Mouse (Mus musculus) forebrain, embryonic 10.5 days (tissue): ENCODE results near the gene Tcte1. TPM values are rescaled to one million over a fixed set of nuclear protein-coding genes. Genes with fewer than 3 reads are reported as not detected.
A peak's percentile ranks its signal among the peaks of the same experiment; 100 is the strongest.

Experiments used
- DNase-seq: peaks from one replicate; pipeline ENCODE4 v3.0.0-alpha.2; 2017; ENCODE audit warnings: low spot score; ENCODE audit errors: extremely low spot score
- H3K27ac ChIP-seq: fragments of 300-500 bp; sonication (generic); 2 replicates; pipeline ENCODE4 v1.5.1; 2016; ENCODE audit warnings: mild to moderate bottlenecking
- H3K27me3 ChIP-seq: fragments of 300-500 bp; sonication (generic); 2 replicates; pipeline ENCODE4 v1.6.1; 2016; ENCODE audit warnings: mild to moderate bottlenecking; ENCODE audit not compliant: poor library complexity, severe bottlenecking
- H3K36me3 ChIP-seq: fragments of 300-500 bp; sonication (generic); replicated peaks from 2 replicates; pipeline ENCODE4 v1.6.1; 2016; ENCODE audit warnings: mild to moderate bottlenecking, moderate library complexity
- H3K4me1 ChIP-seq: fragments of 300-500 bp; sonication (generic); 2 replicates; pipeline ENCODE4 v1.6.1; 2016
- H3K4me3 ChIP-seq: fragments of 300-500 bp; sonication (generic); 2 replicates; pipeline ENCODE4 v1.5.1; 2016; ENCODE audit warnings: mild to moderate bottlenecking, moderate library complexity
- H3K9me3 ChIP-seq: fragments of 300-500 bp; sonication (generic); 2 replicates; pipeline ENCODE4 v1.6.1; 2016; ENCODE audit warnings: mild to moderate bottlenecking, moderate library complexity
- WGBS: fragments of 180-500 bp; shearing (Covaris S2); methylation state at CpG from one replicate; pipeline ENCODE4 v1.1.7; 2016; 5-methylcytosine and 5-hydroxymethylcytosine counted together
- polyA plus RNA-seq: library from polyadenylated mRNA; unstranded; fragments of >200 nt; fragmentation: Nextera tagmentation; extraction: Ambion mirVana; gene quantifications from 2 replicates; pipeline ENCODE4 v1.2.1, GENCODE M21; 2016

Tcte1 gene
- polyA plus RNA-seq, 1 experiment from 2014 or later = 1.3 TPM

GRCm38 (mm10) chr17:45544001-45544872 lies 21.0 kb downstream of the Tcte1 start:
- peaks cover 21% of the 10 kb centered on the region for H3K36me3 ChIP-seq
- H3K4me3 ChIP-seq = peak overlapping the region; percentile 44
- 4% methylated on average over 24 of the region's 24 CpGs for WGBS
- no peak overlapping the region for H3K27ac ChIP-seq
- no peaks in the 10 kb centered on the region; the same call in 1 of the 2 replicates for H3K9me3 ChIP-seq
- H3K4me1 ChIP-seq = peaks cover 48% of the 10 kb centered on the region
- DNase-seq = no peak
- H3K27me3 ChIP-seq = peaks cover 98% of the 10 kb centered on the region

- no peak for DNase-seq
- Histone ChIP-seq H3K9me3 (no peaks in the 10 kb centered on the region; the same call in 1 of the 2 replicates), H3K27me3 (peaks cover 92% of the 10 kb centered on the region), H3K36me3 (peaks cover 21% of the 10 kb centered on the region), H3K4me1 (peaks cover 54% of the 10 kb centered on the region), H3K4me3 (peak overlapping the region; percentile 44), H3K27ac (no peak overlapping the region)
- 1% methylated on average over 46 of the region's 46 CpGs for WGBS
Observed at GRCm38 (mm10) chr17:45544873-45545277, 21.6 kb downstream of the Tcte1 start.

- H3K36me3 ChIP-seq = peaks cover 21% of the 10 kb centered on the region
- peaks cover 59% of the 10 kb centered on the region for H3K4me1 ChIP-seq
- peaks cover 92% of the 10 kb centered on the region for H3K27me3 ChIP-seq
- H3K4me3 ChIP-seq = peak overlapping the region; percentile 44
- WGBS = 5% methylated on average over 74 of the region's 74 CpGs
- H3K9me3 ChIP-seq = no peaks in the 10 kb centered on the region; the same call in 1 of the 2 replicates
- no peak overlapping the region for H3K27ac ChIP-seq
- no peak for DNase-seq
Observed at GRCm38 (mm10) chr17:45545278-45545961, 22.2 kb downstream of the Tcte1 start.

- peaks cover 74% of the 10 kb centered on the region for H3K4me1 ChIP-seq
- 68% methylated on average over 16 of the region's 16 CpGs for WGBS
- no peak for DNase-seq
- no peak overlapping the region for H3K27ac ChIP-seq
- no peak overlapping the region for H3K4me3 ChIP-seq
- H3K9me3 ChIP-seq = no peaks in the 10 kb centered on the region; the same call in 1 of the 2 replicates
- peaks cover 90% of the 10 kb centered on the region for H3K27me3 ChIP-seq
- H3K36me3 ChIP-seq = peaks cover 21% of the 10 kb centered on the region
Observed at GRCm38 (mm10) chr17:45546941-45547340, 23.7 kb downstream of the Tcte1 start.

- H3K4me1 ChIP-seq = peaks cover 76% of the 10 kb centered on the region
- DNase-seq = no peak
- H3K27me3 ChIP-seq = peaks cover 83% of the 10 kb centered on the region
- H3K36me3 ChIP-seq = peaks cover 21% of the 10 kb centered on the region
- no peak overlapping the region for H3K27ac ChIP-seq
- H3K4me3 ChIP-seq = no peak overlapping the region
- WGBS = 81% methylated on average over 5 of the region's 5 CpGs
- no peaks in the 10 kb centered on the region; the same call in 1 of the 2 replicates for H3K9me3 ChIP-seq
Observed at GRCm38 (mm10) chr17:45547461-45548190, 24.4 kb downstream of the Tcte1 start.

GRCm38 (mm10) chr17:45548541-45549512 lies 25.6 kb downstream of the Tcte1 start:
- peak; percentile 69 for DNase-seq
- H3K4me1 ChIP-seq = peaks cover 66% of the 10 kb centered on the region
- peak overlapping the region; percentile 96 for H3K4me3 ChIP-seq
- H3K27me3 ChIP-seq = peaks cover 75% of the 10 kb centered on the region
- H3K9me3 ChIP-seq = no peaks in the 10 kb centered on the region; the same call in 1 of the 2 replicates
- H3K36me3 ChIP-seq = peaks cover 21% of the 10 kb centered on the region
- H3K27ac ChIP-seq = peak overlapping the region; percentile 98
- WGBS = 2% methylated on average over 57 of the region's 68 CpGs

- H3K36me3 ChIP-seq = peaks cover 19% of the 10 kb centered on the region
- peaks cover 75% of the 10 kb centered on the region for H3K27me3 ChIP-seq
- peak within 1 kb of the TSS; percentile 98 for H3K27ac ChIP-seq
- no peaks in the 10 kb centered on the region; the same call in 1 of the 2 replicates for H3K9me3 ChIP-seq
- 2% methylated on average over 17 of the region's 29 CpGs for WGBS
- peak within 1 kb of the TSS; percentile 96 for H3K4me3 ChIP-seq
- peaks cover 59% of the 10 kb centered on the region for H3K4me1 ChIP-seq
- peak; percentile 73 for DNase-seq
Observed at GRCm38 (mm10) chr17:45549617-45550181, 26.5 kb downstream of the Tcte1 start, which contains the start of gene Tmem151b. Tmem151b (minus strand) TSS chr17:45549677.

GRCm38 (mm10) chr17:45550253-45550652 lies 27.0 kb downstream of the Tcte1 start:
- no peaks in the 10 kb centered on the region for H3K9me3 ChIP-seq
- 36% methylated on average over 5 of the region's 5 CpGs for WGBS
- peak overlapping the region; percentile 98 for H3K27ac ChIP-seq
- H3K4me3 ChIP-seq = peak overlapping the region; percentile 96
- peaks cover 59% of the 10 kb centered on the region for H3K4me1 ChIP-seq
- DNase-seq = no peak
- H3K27me3 ChIP-seq = peaks cover 70% of the 10 kb centered on the region
- H3K36me3 ChIP-seq = peaks cover 14% of the 10 kb centered on the region

GRCm38 (mm10) chr17:45551249-45551796 lies 28.1 kb downstream of the Tcte1 start:
- Histone ChIP-seq H3K27me3 (peaks cover 65% of the 10 kb centered on the region), H3K9me3 (no peaks in the 10 kb centered on the region), H3K4me1 (peaks cover 61% of the 10 kb centered on the region), H3K36me3 (peaks cover 7% of the 10 kb centered on the region), H3K4me3 (no peak overlapping the region), H3K27ac (no peak overlapping the region)
- DNase-seq = no peak
- WGBS = 59% methylated on average over 7 of the region's 7 CpGs

- no peaks in the 10 kb centered on the region for H3K9me3 ChIP-seq
- peaks cover 65% of the 10 kb centered on the region for H3K27me3 ChIP-seq
- WGBS = 6% methylated on average over 8 of the region's 8 CpGs
- DNase-seq = peak; percentile 77
- H3K4me1 ChIP-seq = peaks cover 66% of the 10 kb centered on the region
- H3K36me3 ChIP-seq = peaks cover 1% of the 10 kb centered on the region; the same call in 1 of the 2 replicates
- no peak overlapping the region for H3K27ac ChIP-seq
- H3K4me3 ChIP-seq = peak overlapping the region; percentile 26
Observed at GRCm38 (mm10) chr17:45551816-45552451, 28.7 kb downstream of the Tcte1 start.

GRCm38 (mm10) chr17:45553065-45553464 lies 29.8 kb downstream of the Tcte1 start:
- no peak for DNase-seq
- Histone ChIP-seq H3K9me3 (no peaks in the 10 kb centered on the region), H3K27ac (no peak overlapping the region), H3K4me1 (peaks cover 75% of the 10 kb centered on the region), H3K36me3 (no peaks in the 10 kb centered on the region), H3K4me3 (no peak overlapping the region), H3K27me3 (peaks cover 65% of the 10 kb centered on the region)
- 80% methylated on average over 3 of the region's 3 CpGs for WGBS
